Mouse (Mus musculus) c-Kit-negative CD71-positive TER-119-positive erythroid progenitor cells, embryonic 14.5 days (primary cell): ENCODE measurements around the gene Prr9.
A peak's percentile ranks its signal among the peaks of the same experiment; 100 is the strongest.

Source experiments
- DNase-seq: peaks from one replicate; pipeline ENCODE4 v3.0.0-alpha.2; 2013; ENCODE audit warnings: low read depth, low spot score

The Prr9 gene

GRCm38 (mm10) chr3:92123847-92124246 lies at the start of gene Prr9:
Prr9 (minus strand) TSS chr3:92123947.
- DNase-seq, result no peak

GRCm38 (mm10) chr3:92169847-92170246 lies 46.1 kb upstream of the Prr9 start:
- no peak for DNase-seq

GRCm38 (mm10) chr3:92153322-92153721 lies 29.6 kb upstream of the Prr9 start:
- DNase-seq, result peak; percentile 9

- peak; percentile 19 for DNase-seq
Observed at GRCm38 (mm10) chr3:92150631-92151277, 27.0 kb upstream of the Prr9 start.

- DNase-seq, result no peak
Observed at GRCm38 (mm10) chr3:92147913-92148312, 24.2 kb upstream of the Prr9 start.

GRCm38 (mm10) chr3:92147420-92147819 lies 23.7 kb upstream of the Prr9 start:
- DNase-seq, result no peak

- DNase-seq, result no peak
Observed at GRCm38 (mm10) chr3:92142644-92143043, 18.9 kb upstream of the Prr9 start, which contains the start of gene Lelp1. Lelp1 (minus strand) TSS chr3:92142744.

- no peak for DNase-seq
Observed at GRCm38 (mm10) chr3:92120902-92121301, 2.8 kb downstream of the Prr9 start.

- DNase-seq, result no peak
Observed at GRCm38 (mm10) chr3:92117930-92118329, 5.8 kb downstream of the Prr9 start.

GRCm38 (mm10) chr3:92111526-92111925 lies 12.2 kb downstream of the Prr9 start:
- DNase-seq, result no peak

- DNase-seq, result no peak
Observed at GRCm38 (mm10) chr3:92110790-92111189, 13.0 kb downstream of the Prr9 start.

- no peak for DNase-seq
Observed at GRCm38 (mm10) chr3:92106582-92106981, 17.2 kb downstream of the Prr9 start.

- DNase-seq, result no peak
Observed at GRCm38 (mm10) chr3:92083042-92083441, 40.7 kb downstream of the Prr9 start, which contains the start of gene Lor. Lor (minus strand) TSS chr3:92083142.

GRCm38 (mm10) chr3:92081285-92081931 lies 42.3 kb downstream of the Prr9 start:
- DNase-seq, result no peak

- DNase-seq, result no peak
Observed at GRCm38 (mm10) chr3:92080462-92081284, 43.1 kb downstream of the Prr9 start.
